Mouse (Mus musculus) spleen, postnatal 14 days (tissue): ENCODE measurements around the gene Cnot8.
A peak's percentile ranks its signal among the peaks of the same experiment; 100 is the strongest.

Experiments used
- DNase-seq, 2 experiments: peaks; one replicate each; pipeline ENCODE4 v3.0.0; 2021 to 2022; ENCODE audit warnings: low spot score in 2 of 2

The Cnot8 gene

DNA sequence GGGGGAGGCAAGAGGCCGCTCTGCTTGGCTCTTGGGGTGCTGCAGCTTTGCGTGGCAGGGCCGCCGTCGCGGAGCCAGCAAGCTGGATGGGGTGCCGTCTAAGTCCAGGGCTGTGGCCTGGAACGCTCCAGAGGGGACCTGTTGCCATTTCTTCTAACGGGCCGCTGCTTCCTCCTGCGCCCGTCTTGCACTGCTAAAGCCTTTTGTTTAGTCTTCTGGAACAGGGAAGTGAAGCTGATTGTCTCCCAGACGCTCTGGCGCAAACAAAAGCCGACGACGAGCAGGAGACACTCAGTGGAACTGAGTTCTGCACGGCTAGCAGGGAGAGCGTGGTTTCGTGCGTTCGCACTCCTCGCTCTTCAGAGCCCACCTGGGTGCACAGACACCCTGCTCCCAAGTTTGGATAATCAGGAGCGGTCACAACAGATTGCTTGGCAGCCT lies 418 bp downstream of the Cnot8 start:
- peak in 1 of 2 experiments; percentile 25 for DNase-seq

DNA sequence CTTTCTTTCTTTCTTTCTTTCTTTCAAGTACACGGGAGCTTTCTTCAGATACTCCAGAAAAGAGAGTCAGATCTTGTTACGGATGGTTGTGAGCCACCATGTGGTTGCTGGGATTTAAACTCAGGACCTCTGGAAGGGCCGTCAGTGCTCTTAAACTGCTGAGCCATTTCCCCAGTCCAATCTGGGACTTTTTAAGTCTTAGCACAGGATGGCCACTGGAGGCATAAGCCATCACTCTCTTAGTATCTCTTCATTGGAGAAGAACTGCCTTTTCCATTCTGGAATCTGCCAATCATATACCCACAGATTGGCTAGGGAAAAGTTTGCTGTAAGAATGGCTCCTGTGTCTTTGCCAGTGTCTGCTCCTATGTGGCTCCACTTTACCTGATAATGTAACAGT lies 3.1 kb downstream of the Cnot8 start:
- no peak for DNase-seq

- no peak for DNase-seq
Observed at GRCm38 (mm10) chr11:58107664-58108337, 3.8 kb downstream of the Cnot8 start.

DNA sequence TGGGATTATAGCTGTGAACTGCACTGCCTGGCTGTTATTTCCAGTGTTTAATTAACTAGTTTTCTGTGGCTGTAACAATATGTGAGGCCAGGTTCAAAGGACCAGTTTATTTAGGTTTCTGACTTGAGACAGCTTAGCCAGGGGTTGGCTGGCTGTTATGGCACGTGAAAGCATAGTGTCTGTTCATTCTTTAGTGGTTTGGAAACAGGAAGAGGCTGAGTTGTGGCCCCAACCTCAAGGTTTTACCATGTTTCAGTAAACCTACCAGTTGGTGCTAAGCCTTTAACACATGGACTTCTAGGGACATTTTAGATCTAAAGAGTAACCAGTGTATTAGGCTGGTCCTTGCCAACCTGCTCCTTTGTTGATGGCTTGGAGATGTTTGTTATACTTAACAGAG lies 12.6 kb downstream of the Cnot8 start:
- DNase-seq: no peak

DNA sequence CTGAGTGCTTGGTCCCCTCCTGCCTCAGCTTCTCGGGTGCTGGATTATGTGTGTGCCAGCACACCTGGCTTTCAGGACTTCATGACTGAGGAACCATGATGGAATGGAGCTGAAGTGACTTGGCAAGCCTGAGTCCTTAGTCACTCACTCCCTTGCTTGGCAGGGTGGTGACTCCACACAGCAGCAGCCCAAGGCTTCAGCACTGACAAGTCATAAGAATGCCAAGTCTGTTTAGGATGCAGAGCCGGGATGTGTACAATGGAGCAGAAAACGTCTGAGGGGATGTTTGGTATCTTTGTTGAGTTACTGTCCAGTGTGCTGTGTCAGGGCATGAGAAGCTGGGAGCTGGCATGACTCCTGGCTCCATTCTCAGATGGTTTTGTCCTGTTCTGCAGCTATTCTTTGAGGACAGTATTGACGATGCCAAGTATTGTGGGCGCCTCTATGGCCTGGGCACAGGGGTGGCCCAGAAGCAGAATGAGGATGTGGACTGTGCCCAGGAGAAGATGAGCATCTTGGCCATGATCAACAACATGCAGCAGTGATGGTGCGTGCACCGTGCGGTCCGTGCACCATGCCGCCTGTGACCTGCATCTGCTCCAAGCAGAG lies 13.2 kb downstream of the Cnot8 start:
- no peak for DNase-seq

- no peak for DNase-seq
Observed at GRCm38 (mm10) chr11:58120655-58121054, 16.7 kb downstream of the Cnot8 start.

DNA sequence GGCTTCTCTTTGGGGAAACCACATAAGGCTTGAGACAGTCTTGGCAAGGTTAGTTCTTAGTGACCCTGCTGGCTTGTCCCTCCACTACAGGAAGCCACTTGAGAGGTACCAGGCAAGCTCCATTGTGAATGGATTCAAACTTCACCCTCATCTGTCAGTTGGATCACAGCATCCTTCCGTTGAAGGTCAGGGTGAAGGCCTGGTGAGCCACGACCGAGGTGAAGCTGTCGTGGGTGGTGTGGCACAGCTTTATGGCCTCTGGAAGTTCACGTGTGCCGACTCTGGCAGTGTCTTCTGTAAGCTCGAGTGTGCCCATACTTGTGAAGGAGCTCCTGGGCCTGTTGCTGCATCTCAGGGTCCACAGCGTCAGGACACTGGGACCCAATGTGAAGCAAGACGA lies 17.4 kb downstream of the Cnot8 start:
- DNase-seq: no peak

- DNase-seq: no peak
Observed at GRCm38 (mm10) chr11:58123711-58124110, 19.8 kb downstream of the Cnot8 start.

- no peak for DNase-seq
Observed at GRCm38 (mm10) chr11:58125021-58125420, 21.1 kb downstream of the Cnot8 start.

GRCm38 (mm10) chr11:58126397-58127160 lies 22.6 kb downstream of the Cnot8 start:
- DNase-seq: peak in 1 of 2 experiments; percentile 20

DNA sequence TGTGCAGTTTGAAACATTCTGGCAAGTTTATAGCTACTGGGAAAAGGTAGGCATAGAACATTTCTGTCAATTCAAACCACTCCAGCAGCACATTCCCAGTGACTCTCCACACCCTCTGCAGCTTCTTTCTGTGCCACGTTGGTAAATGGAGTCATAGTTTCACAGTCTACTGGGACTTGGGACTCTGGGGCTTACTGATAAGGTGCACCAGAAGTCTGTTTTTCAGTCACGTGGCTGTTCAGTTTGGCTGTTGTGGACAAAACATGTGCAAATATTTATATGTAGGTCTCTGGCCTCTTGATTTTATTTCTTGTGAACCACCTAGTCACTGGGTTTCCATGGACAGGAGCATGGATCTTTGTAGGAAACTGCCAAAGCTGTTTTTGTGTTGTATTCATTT lies 23.6 kb downstream of the Cnot8 start:
- DNase-seq: no peak

DNA sequence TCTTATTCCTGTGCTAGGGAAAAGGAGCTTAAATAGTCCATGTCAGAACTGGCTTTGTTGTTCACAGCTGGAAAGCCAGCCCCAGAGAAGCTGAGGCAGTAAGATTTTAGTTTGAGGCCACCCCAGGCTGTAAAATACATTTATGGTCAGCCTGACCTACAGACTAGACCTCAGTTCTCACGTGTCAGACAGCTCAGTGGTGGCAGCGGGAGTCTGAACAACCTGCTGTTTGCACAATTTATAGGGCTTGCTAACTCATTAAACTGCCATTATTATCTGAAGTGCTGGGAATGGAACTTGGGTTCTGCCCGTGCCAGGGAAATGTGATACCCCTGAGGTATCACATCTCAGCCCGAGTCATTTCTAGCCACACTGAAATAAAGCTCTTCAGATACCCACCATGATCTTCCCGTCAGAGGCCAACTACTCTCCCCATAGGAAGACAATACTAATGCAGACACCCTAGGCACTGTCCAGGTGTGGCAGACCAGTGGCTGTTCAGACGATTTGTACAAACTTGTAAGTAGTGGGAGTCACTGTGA lies 25.4 kb downstream of the Cnot8 start:
- DNase-seq: no peak

DNA sequence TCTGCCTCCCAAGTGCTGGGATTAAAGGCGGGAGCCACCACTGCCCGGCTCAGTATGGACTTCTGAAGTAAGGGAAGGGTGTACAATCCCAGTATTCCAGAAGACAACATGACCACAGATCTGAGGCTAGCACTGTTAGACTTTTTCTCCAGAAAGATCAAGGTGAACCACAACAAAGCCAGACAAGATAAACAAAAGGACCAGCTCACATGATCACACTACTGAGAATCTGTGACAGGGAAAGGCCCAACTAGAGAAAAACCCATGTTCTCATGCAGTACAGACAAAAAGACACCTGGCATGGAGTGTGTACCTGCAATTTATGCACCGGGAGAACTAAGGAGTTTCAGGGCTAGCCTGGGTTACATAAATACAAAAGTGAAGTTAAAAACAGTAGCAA lies 28.1 kb downstream of the Cnot8 start:
- no peak for DNase-seq

DNA sequence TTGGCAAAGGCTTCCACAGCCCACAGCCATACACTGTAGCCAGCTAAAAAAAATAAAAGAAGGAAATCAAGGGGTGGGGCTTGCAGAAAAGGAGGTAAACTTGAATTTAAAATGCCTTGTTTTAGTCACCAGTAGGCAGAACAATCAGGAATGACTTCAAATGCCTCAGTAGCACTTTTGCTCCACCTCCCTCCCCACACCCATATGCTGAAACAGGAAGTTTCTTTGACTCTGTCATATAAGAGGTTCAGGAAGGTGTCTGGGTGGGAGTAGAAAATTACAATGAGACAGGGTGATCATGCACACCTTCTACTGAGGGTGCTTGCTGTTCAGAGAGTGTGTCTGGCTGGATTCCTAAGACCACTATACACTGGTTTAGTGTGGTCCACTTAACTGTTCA lies 30.9 kb downstream of the Cnot8 start:
- DNase-seq: no peak

DNA sequence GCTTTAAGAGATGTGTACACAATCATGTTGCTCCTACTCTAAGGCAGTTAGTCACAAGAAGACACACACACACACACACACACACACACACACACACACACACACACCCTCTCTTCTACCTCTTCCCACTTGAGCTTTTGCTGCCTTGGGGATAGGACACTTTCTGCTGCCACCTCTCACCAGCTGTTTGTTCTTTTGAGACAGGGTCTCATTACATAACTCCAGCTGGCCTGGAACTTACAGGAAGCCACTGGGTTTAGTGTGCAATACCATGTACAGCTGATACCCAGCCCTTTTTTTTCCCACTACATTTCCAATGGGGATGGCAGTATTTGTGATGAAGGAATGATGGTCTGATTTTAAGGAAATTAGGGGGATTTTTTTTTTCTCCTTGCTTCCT lies 31.3 kb downstream of the Cnot8 start:
- DNase-seq: no peak

DNA sequence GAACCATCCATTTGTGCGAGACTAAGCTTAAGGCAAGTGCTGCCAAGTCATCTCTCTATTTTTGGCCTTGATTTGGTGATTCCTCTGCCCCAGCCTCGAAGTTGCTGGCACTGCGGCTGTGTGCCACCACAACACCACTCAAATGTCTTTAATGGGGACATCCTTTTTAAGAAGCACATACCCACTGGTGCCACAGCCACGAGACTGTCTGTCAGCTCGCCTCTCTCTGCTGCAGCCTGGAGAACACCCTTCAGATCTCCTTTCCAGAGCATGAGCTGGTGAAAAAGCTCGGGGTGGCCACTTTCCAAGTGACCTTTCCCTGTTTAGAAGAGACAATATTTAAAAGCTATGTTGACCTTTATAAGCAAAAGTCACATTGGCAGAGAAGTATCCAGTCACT lies 32.7 kb downstream of the Cnot8 start:
- DNase-seq: no peak

- no peak for DNase-seq
Observed at GRCm38 (mm10) chr11:58138821-58139220, 34.9 kb downstream of the Cnot8 start.

DNA sequence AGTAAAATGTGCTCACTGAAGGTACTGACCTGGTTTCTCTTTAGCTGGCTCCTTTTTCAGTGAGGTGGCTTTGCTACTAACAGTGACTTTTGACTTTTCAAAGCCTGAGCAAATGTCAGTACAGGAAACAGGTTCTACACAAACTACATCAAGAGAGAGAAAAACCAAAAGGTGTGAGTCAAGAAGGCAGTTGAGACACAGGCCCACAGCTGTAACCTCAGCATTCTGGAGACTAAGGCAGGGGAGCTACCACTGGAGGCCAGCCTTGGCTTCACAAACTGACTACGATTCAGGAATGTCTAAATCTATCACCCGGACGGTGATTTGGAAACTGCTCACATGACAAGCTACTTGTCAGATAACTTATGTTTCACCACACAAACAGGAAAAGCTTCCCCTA lies 35.5 kb downstream of the Cnot8 start:
- DNase-seq: no peak

GRCm38 (mm10) chr11:58143704-58144426 lies 39.9 kb downstream of the Cnot8 start:
- DNase-seq: no peak

DNA sequence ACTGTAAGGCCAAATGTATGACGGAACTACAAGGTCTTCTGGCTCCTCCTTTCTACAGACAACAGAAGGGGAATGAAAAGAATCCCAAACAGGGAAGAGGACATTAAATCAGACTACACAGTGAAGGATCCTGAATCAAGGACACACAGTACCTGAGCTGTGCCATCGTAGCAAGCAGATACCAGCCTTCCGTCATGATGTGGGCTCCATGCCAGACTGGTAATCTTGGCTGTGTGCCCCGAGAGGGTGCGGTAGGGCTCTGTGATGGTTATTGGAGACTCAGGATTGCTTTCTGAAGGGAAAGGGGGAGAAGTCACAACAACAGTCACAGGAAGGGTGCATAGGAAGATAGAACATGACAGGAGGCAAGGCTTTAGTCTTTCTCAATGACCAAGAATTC lies 42.3 kb downstream of the Cnot8 start:
- peak in 1 of 2 experiments; percentile 8 for DNase-seq

- DNase-seq: no peak
Observed at GRCm38 (mm10) chr11:58155458-58155857, 51.5 kb downstream of the Cnot8 start.

GRCm38 (mm10) chr11:58156871-58157270 lies 52.9 kb downstream of the Cnot8 start:
- DNase-seq: no peak
